Mouse (Mus musculus): ENCODE measurements around the gene Tsfm. TPM values are rescaled to one million over a fixed set of nuclear protein-coding genes. Genes with fewer than 3 reads are reported as not detected.

Gene Tsfm
- polyA plus RNA-seq, 1 experiment: 42.1 TPM

GRCm38 (mm10) chr10:126979121-126979635, 51.5 kb downstream of the Tsfm start:
- 1% methylated on average over 49 of the region's 62 CpGs for WGBS
- DNase-seq: peak; percentile 55

GRCm38 (mm10) chr10:126978277-126978994, 52.2 kb downstream of the Tsfm start, which contains the start of gene Ctdsp2:
Ctdsp2 (plus strand) TSS chr10:126978717.
- 1% methylated on average over 56 of the region's 56 CpGs for WGBS
- H3K27ac ChIP-seq (ENCODE audit: control insufficient read depth, insufficient read depth, low read length): peak within 1 kb of the TSS; percentile 52
- H3K36me3 ChIP-seq (ENCODE audit: control insufficient read depth, insufficient read depth, low read length): no peaks in the 10 kb centered on the region

More at GRCm38 (mm10) chr10:126979121-126979635, 51.5 kb downstream of the Tsfm start:
- no peaks in the 10 kb centered on the region for H3K36me3 ChIP-seq (ENCODE audit: control insufficient read depth, insufficient read depth, low read length)
- H3K27ac ChIP-seq (ENCODE audit: control insufficient read depth, insufficient read depth, low read length): no peak overlapping the region
- peak overlapping the region; percentile 81 for H3K4me3 ChIP-seq (ENCODE audit: control insufficient read depth, insufficient read depth, low read length)
- no peak for TF ChIP-seq CTCF (IDR thresholded peaks at IDR 0.05; ENCODE audit: borderline replicate concordance, control insufficient read depth, extremely low read depth, insufficient read depth, low read length, poor library complexity)
- H3K4me1 ChIP-seq (replicated peaks; ENCODE audit: control insufficient read depth, insufficient read depth, low read length): peaks cover 44% of the 10 kb centered on the region
- H3K27me3 ChIP-seq (ENCODE audit: control insufficient read depth, insufficient read depth, low read length): no peaks in the 10 kb centered on the region

DNA sequence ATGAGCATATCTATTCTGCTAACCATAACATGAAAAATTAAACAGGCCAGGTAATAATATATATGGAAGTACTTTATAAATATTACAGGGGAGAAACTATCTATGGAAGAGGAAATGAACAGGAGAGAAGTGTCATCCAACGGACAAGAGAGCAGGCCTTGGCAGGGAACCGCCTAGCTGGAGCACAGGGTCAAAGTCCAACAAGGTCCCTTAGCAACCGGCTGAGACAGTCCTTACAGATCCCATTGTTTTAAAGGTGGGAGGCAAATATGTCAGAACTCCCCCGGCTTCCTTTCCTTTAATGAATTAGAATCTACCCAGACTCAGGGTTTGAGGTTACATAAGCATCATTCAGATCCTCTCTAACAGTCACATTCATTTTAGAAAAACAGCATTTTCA, 53.6 kb downstream of the Tsfm start:
- DNase-seq: no peak
- 92% methylated on average over 4 of the region's 4 CpGs for WGBS
- Histone ChIP-seq H3K27ac (ENCODE audit: control insufficient read depth, insufficient read depth, low read length) (no peak overlapping the region), H3K36me3 (ENCODE audit: control insufficient read depth, insufficient read depth, low read length) (no peaks in the 10 kb centered on the region), H3K27me3 (ENCODE audit: control insufficient read depth, insufficient read depth, low read length) (no peaks in the 10 kb centered on the region), H3K4me3 (ENCODE audit: control insufficient read depth, insufficient read depth, low read length) (no peak overlapping the region), H3K4me1 (replicated peaks; ENCODE audit: control insufficient read depth, insufficient read depth, low read length) (peaks cover 25% of the 10 kb centered on the region)
- TF ChIP-seq CTCF (IDR thresholded peaks at IDR 0.05; ENCODE audit: borderline replicate concordance, control insufficient read depth, extremely low read depth, insufficient read depth, low read length, poor library complexity): no peak
- TF ChIP-seq POLR2A (IDR thresholded peaks at IDR 0.05; ENCODE audit: control insufficient read depth, extremely low read depth, insufficient read depth, low read length, poor library complexity): no peak

More at GRCm38 (mm10) chr10:126978277-126978994, 52.2 kb downstream of the Tsfm start, which contains the start of gene Ctdsp2:
- Histone ChIP-seq H3K4me1 (replicated peaks; ENCODE audit: control insufficient read depth, insufficient read depth, low read length) (peaks cover 38% of the 10 kb centered on the region), H3K4me3 (ENCODE audit: control insufficient read depth, insufficient read depth, low read length) (peak within 1 kb of the TSS; percentile 81), H3K27me3 (ENCODE audit: control insufficient read depth, insufficient read depth, low read length) (no peaks in the 10 kb centered on the region)
- DNase-seq: peak; percentile 98
- TF ChIP-seq CTCF (IDR thresholded peaks at IDR 0.05; ENCODE audit: borderline replicate concordance, control insufficient read depth, extremely low read depth, insufficient read depth, low read length, poor library complexity) (0 out of 2 replicates have a peak, but pooled peaks have one; percentile 14), POLR2A (IDR thresholded peaks at IDR 0.05; ENCODE audit: control insufficient read depth, extremely low read depth, insufficient read depth, low read length, poor library complexity) (peak; percentile 53; the same call in 1 of the 2 replicates)

DNA sequence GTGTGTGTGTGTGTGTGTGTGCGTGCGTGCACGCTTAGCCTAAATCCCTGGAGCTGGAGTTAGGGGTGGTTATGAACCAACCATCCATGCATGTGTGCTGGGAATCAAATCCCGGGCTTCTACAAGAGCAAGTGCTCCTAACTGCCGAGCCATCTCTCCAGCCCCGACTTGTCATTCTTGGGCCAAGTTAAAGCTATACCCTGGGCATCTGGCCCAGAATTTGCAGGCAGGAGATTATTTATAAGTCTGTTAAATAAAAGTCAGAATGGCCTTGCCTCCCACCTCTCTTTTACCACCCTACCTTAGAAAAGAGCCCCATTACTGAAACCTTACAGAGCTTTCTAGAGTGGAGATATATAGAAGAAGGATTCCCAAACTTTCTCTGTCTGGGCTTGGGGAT, 54.9 kb downstream of the Tsfm start:
- H3K4me1 ChIP-seq (replicated peaks; ENCODE audit: control insufficient read depth, insufficient read depth, low read length): peaks cover 14% of the 10 kb centered on the region
- no peaks in the 10 kb centered on the region for H3K27me3 ChIP-seq (ENCODE audit: control insufficient read depth, insufficient read depth, low read length)
- H3K4me3 ChIP-seq (ENCODE audit: control insufficient read depth, insufficient read depth, low read length): no peak overlapping the region
- H3K36me3 ChIP-seq (ENCODE audit: control insufficient read depth, insufficient read depth, low read length): no peaks in the 10 kb centered on the region
- no peak for TF ChIP-seq POLR2A (IDR thresholded peaks at IDR 0.05; ENCODE audit: control insufficient read depth, extremely low read depth, insufficient read depth, low read length, poor library complexity)
- no peak for TF ChIP-seq CTCF (IDR thresholded peaks at IDR 0.05; ENCODE audit: borderline replicate concordance, control insufficient read depth, extremely low read depth, insufficient read depth, low read length, poor library complexity)
- WGBS: 97% methylated on average over 6 of the region's 6 CpGs
- DNase-seq: no peak
- no peak overlapping the region for H3K27ac ChIP-seq (ENCODE audit: control insufficient read depth, insufficient read depth, low read length)

GRCm38 (mm10) chr10:126972988-126973387, 57.7 kb downstream of the Tsfm start:
- H3K27ac ChIP-seq (ENCODE audit: control insufficient read depth, insufficient read depth, low read length): no peak overlapping the region
- H3K4me1 ChIP-seq (replicated peaks; ENCODE audit: control insufficient read depth, insufficient read depth, low read length): peaks cover 2% of the 10 kb centered on the region
- TF ChIP-seq POLR2A (IDR thresholded peaks at IDR 0.05; ENCODE audit: control insufficient read depth, extremely low read depth, insufficient read depth, low read length, poor library complexity) (no peak), CTCF (IDR thresholded peaks at IDR 0.05; ENCODE audit: borderline replicate concordance, control insufficient read depth, extremely low read depth, insufficient read depth, low read length, poor library complexity) (no peak)

DNA sequence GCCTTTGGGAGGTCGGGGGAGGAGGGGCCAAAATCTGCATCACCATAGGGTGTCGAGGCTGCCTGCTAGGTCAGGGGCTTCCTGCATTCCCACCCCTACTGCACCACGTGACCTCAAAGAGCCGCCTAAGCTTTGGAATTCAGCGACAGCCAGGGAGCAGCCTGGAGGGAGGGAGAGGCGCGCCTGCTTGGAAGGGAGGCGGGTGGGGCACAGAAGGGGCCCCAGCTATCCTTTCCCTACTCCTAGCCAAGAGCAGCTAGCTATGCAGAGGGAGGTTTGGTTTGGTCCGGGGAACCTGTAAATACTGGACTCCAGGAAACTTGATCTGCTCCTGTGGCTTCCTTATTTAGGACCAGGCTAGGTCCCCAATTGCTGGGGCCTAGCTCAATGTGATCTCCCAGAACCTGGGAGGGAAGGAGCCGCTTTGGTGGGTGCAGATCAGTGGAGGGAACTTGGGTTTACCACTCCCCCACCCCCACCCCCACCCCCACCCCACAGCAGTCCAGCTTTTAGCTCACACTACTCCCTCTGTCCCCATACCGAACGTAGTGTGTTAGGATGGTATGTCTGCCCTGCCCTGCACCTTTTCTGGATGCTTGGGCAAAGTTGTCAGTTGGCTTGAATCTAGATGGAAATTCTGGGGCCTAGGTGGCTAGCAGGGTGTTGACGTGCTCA, 58.5 kb downstream of the Tsfm start:
- H3K4me3 ChIP-seq (ENCODE audit: control insufficient read depth, insufficient read depth, low read length): no peak overlapping the region
- 91% methylated on average over 13 of the region's 13 CpGs for WGBS
- no peaks in the 10 kb centered on the region for H3K4me1 ChIP-seq (replicated peaks; ENCODE audit: control insufficient read depth, insufficient read depth, low read length)
- H3K36me3 ChIP-seq (ENCODE audit: control insufficient read depth, insufficient read depth, low read length): no peaks in the 10 kb centered on the region
- no peak for DNase-seq
- H3K27ac ChIP-seq (ENCODE audit: control insufficient read depth, insufficient read depth, low read length): no peak overlapping the region
- TF ChIP-seq POLR2A (IDR thresholded peaks at IDR 0.05; ENCODE audit: control insufficient read depth, extremely low read depth, insufficient read depth, low read length, poor library complexity): no peak
- TF ChIP-seq CTCF (IDR thresholded peaks at IDR 0.05; ENCODE audit: borderline replicate concordance, control insufficient read depth, extremely low read depth, insufficient read depth, low read length, poor library complexity): no peak
- no peaks in the 10 kb centered on the region for H3K27me3 ChIP-seq (ENCODE audit: control insufficient read depth, insufficient read depth, low read length)

More at GRCm38 (mm10) chr10:126972988-126973387, 57.7 kb downstream of the Tsfm start:
- Histone ChIP-seq H3K4me3 (ENCODE audit: control insufficient read depth, insufficient read depth, low read length) (no peak overlapping the region), H3K36me3 (ENCODE audit: control insufficient read depth, insufficient read depth, low read length) (no peaks in the 10 kb centered on the region), H3K27me3 (ENCODE audit: control insufficient read depth, insufficient read depth, low read length) (no peaks in the 10 kb centered on the region)
- DNase-seq: no peak
- WGBS: 64% methylated on average over 7 of the region's 7 CpGs
